Mouse (Mus musculus) embryonic facial prominence, embryonic 12.5 days (tissue): ENCODE data around the gene Elf5. TPM values are rescaled to one million over a fixed set of nuclear protein-coding genes. Genes with fewer than 3 reads are reported as not detected.

Experiments
- ATAC-seq: fragments of 200-750 bp; cut with Nextera tagmentation; 2 replicates; pipeline ENCODE4 v1.8.0; 2017; ENCODE audit not compliant: insufficient number of reproducible peaks, insufficient read depth, low FRiP score, low TSS enrichment
- H3K27ac ChIP-seq: fragments of 300-500 bp; sonication (generic); 2 replicates; pipeline ENCODE4 v1.5.1; 2016; ENCODE audit warnings: mild to moderate bottlenecking
- H3K27me3 ChIP-seq: fragments of 300-500 bp; sonication (generic); 2 replicates; pipeline ENCODE4 v1.6.1; 2016; ENCODE audit warnings: mild to moderate bottlenecking, moderate library complexity
- H3K36me3 ChIP-seq: fragments of 300-500 bp; sonication (generic); 2 replicates; pipeline ENCODE4 v1.6.1; 2016; ENCODE audit warnings: mild to moderate bottlenecking
- H3K4me1 ChIP-seq: fragments of 300-500 bp; sonication (generic); 2 replicates; pipeline ENCODE4 v1.6.1; 2016
- H3K4me2 ChIP-seq: fragments of 300-500 bp; sonication (generic); replicated peaks from 2 replicates; pipeline ENCODE4 v1.6.1; 2016; ENCODE audit warnings: mild to moderate bottlenecking, moderate library complexity
- H3K4me3 ChIP-seq: fragments of 300-500 bp; sonication (generic); 2 replicates; pipeline ENCODE4 v1.5.1; 2016; ENCODE audit warnings: mild to moderate bottlenecking
- H3K9ac ChIP-seq: fragments of 300-500 bp; sonication (generic); 2 replicates; pipeline ENCODE4 v1.6.1; 2016; ENCODE audit warnings: mild to moderate bottlenecking, moderate library complexity
- H3K9me3 ChIP-seq: fragments of 300-500 bp; sonication (generic); 2 replicates; pipeline ENCODE4 v1.6.1; 2016; ENCODE audit warnings: mild to moderate bottlenecking, moderate library complexity
- WGBS: fragments of 180-500 bp; shearing (Covaris S2); methylation state at CpG from one replicate; pipeline ENCODE4 v1.1.7; 2016; 5-methylcytosine and 5-hydroxymethylcytosine counted together
- polyA plus RNA-seq: library from polyadenylated mRNA; unstranded; fragments of >200 nt; fragmentation: Nextera tagmentation; extraction: Ambion mirVana; gene quantifications from 2 replicates; pipeline ENCODE4 v1.2.1, GENCODE M21; 2016

Gene Elf5
- polyA plus RNA-seq, 1 experiment from 2014 or later = 0.90 TPM

GRCm38 (mm10) chr2:103439071-103439622, 27.7 kb downstream of the Elf5 start:
- H3K4me2 ChIP-seq = no peak overlapping the region
- WGBS = 91% methylated on average over 11 of the region's 11 CpGs
- no peak for ATAC-seq

GRCm38 (mm10) chr2:103439710-103440109, 28.2 kb downstream of the Elf5 start:
- peak overlapping the region; percentile 42 for H3K4me2 ChIP-seq
- H3K4me1 ChIP-seq = peaks cover 3% of the 10 kb centered on the region; the same call in 1 of the 2 replicates
- H3K4me3 ChIP-seq = 0 out of 2 replicates have a peak overlapping the region, but pooled peaks have one; percentile 8
- 5% methylated on average over 12 of the region's 12 CpGs for WGBS
- no peaks in the 10 kb centered on the region for H3K36me3 ChIP-seq
- ATAC-seq = no peak
- no peak overlapping the region for H3K27ac ChIP-seq
- no peaks in the 10 kb centered on the region for H3K27me3 ChIP-seq
- no peaks in the 10 kb centered on the region for H3K9me3 ChIP-seq
- peak overlapping the region; percentile 44; the same call in 1 of the 2 replicates for H3K9ac ChIP-seq

More at GRCm38 (mm10) chr2:103439071-103439622, 27.7 kb downstream of the Elf5 start:
- Histone ChIP-seq H3K9ac (no peak overlapping the region), H3K4me1 (peaks cover 3% of the 10 kb centered on the region; the same call in 1 of the 2 replicates), H3K27me3 (no peaks in the 10 kb centered on the region), H3K27ac (no peak overlapping the region), H3K36me3 (no peaks in the 10 kb centered on the region), H3K4me3 (no peak overlapping the region), H3K9me3 (no peaks in the 10 kb centered on the region)

- H3K4me1 ChIP-seq = peaks cover 7% of the 10 kb centered on the region; the same call in 1 of the 2 replicates
- H3K9me3 ChIP-seq = no peaks in the 10 kb centered on the region
- no peak overlapping the region for H3K4me2 ChIP-seq
- H3K4me3 ChIP-seq = no peak overlapping the region
- no peaks in the 10 kb centered on the region for H3K36me3 ChIP-seq
- H3K9ac ChIP-seq = no peak overlapping the region
- H3K27ac ChIP-seq = no peak overlapping the region
- ATAC-seq = no peak
- 59% methylated on average over 6 of the region's 6 CpGs for WGBS
- no peaks in the 10 kb centered on the region for H3K27me3 ChIP-seq
Observed at GRCm38 (mm10) chr2:103445776-103446175, 34.3 kb downstream of the Elf5 start.

- 86% methylated on average over 6 of the region's 6 CpGs for WGBS
- no peaks in the 10 kb centered on the region for H3K9me3 ChIP-seq
- H3K4me3 ChIP-seq = no peak overlapping the region
- no peaks in the 10 kb centered on the region for H3K36me3 ChIP-seq
- no peak overlapping the region for H3K9ac ChIP-seq
- no peak for ATAC-seq
- no peaks in the 10 kb centered on the region for H3K27me3 ChIP-seq
- H3K4me1 ChIP-seq = peaks cover 7% of the 10 kb centered on the region; the same call in 1 of the 2 replicates
- H3K4me2 ChIP-seq = no peak overlapping the region
- H3K27ac ChIP-seq = no peak overlapping the region
Observed at GRCm38 (mm10) chr2:103446326-103446725, 34.8 kb downstream of the Elf5 start.

GRCm38 (mm10) chr2:103448947-103449560, 37.6 kb downstream of the Elf5 start:
- 0 out of 2 replicates have a peak, but pooled peaks have one; percentile 61 for ATAC-seq
- Histone ChIP-seq H3K27me3 (no peaks in the 10 kb centered on the region), H3K27ac (no peak overlapping the region), H3K4me1 (peaks cover 7% of the 10 kb centered on the region; the same call in 1 of the 2 replicates), H3K9ac (no peak overlapping the region), H3K4me2 (no peak overlapping the region), H3K36me3 (peaks cover 8% of the 10 kb centered on the region), H3K9me3 (no peaks in the 10 kb centered on the region), H3K4me3 (no peak overlapping the region)
- 54% methylated on average over 14 of the region's 14 CpGs for WGBS

- no peak overlapping the region for H3K27ac ChIP-seq
- ATAC-seq = no peak
- WGBS = 75% methylated on average over 7 of the region's 7 CpGs
- peaks cover 7% of the 10 kb centered on the region; the same call in 1 of the 2 replicates for H3K4me1 ChIP-seq
- no peak overlapping the region for H3K4me3 ChIP-seq
- H3K9ac ChIP-seq = no peak overlapping the region
- H3K9me3 ChIP-seq = no peaks in the 10 kb centered on the region
- H3K4me2 ChIP-seq = no peak overlapping the region
- H3K27me3 ChIP-seq = no peaks in the 10 kb centered on the region
- H3K36me3 ChIP-seq = peaks cover 15% of the 10 kb centered on the region
Observed at GRCm38 (mm10) chr2:103449813-103450212, 38.3 kb downstream of the Elf5 start.

GRCm38 (mm10) chr2:103450267-103450666, 38.8 kb downstream of the Elf5 start:
- Histone ChIP-seq H3K9ac (no peak overlapping the region), H3K27me3 (no peaks in the 10 kb centered on the region), H3K27ac (no peak overlapping the region), H3K36me3 (peaks cover 20% of the 10 kb centered on the region), H3K4me3 (no peak overlapping the region), H3K4me2 (no peak overlapping the region), H3K4me1 (peaks cover 7% of the 10 kb centered on the region; the same call in 1 of the 2 replicates), H3K9me3 (no peaks in the 10 kb centered on the region)
- no peak for ATAC-seq
- 86% methylated on average over 8 of the region's 8 CpGs for WGBS

- 84% methylated on average over 5 of the region's 5 CpGs for WGBS
- Histone ChIP-seq H3K36me3 (peaks cover 33% of the 10 kb centered on the region), H3K27me3 (no peaks in the 10 kb centered on the region), H3K9ac (no peak overlapping the region), H3K4me1 (peaks cover 7% of the 10 kb centered on the region; the same call in 1 of the 2 replicates), H3K9me3 (no peaks in the 10 kb centered on the region), H3K27ac (no peak overlapping the region), H3K4me2 (no peak overlapping the region), H3K4me3 (no peak overlapping the region)
- ATAC-seq = no peak
Observed at GRCm38 (mm10) chr2:103452550-103452949, 41.1 kb downstream of the Elf5 start.

- H3K27me3 ChIP-seq = no peaks in the 10 kb centered on the region
- no peaks in the 10 kb centered on the region for H3K4me1 ChIP-seq
- WGBS = 92% methylated on average over 7 of the region's 7 CpGs
- no peak for ATAC-seq
- H3K4me2 ChIP-seq = no peak overlapping the region
- H3K4me3 ChIP-seq = no peak overlapping the region
- H3K9ac ChIP-seq = no peak overlapping the region
- peaks cover 49% of the 10 kb centered on the region for H3K36me3 ChIP-seq
- H3K9me3 ChIP-seq = no peaks in the 10 kb centered on the region
- H3K27ac ChIP-seq = no peak overlapping the region
Observed at GRCm38 (mm10) chr2:103455748-103456147, 44.3 kb downstream of the Elf5 start.

- WGBS = 23% methylated on average over 10 of the region's 10 CpGs
- Histone ChIP-seq H3K9me3 (no peaks in the 10 kb centered on the region), H3K4me1 (peaks cover 6% of the 10 kb centered on the region), H3K36me3 (peaks cover 49% of the 10 kb centered on the region), H3K4me3 (no peak overlapping the region), H3K4me2 (no peak overlapping the region), H3K9ac (no peak overlapping the region), H3K27me3 (no peaks in the 10 kb centered on the region), H3K27ac (no peak overlapping the region)
- no peak for ATAC-seq
Observed at GRCm38 (mm10) chr2:103456646-103457045, 45.2 kb downstream of the Elf5 start.

- no peak for ATAC-seq
- H3K4me2 ChIP-seq = no peak overlapping the region
- H3K9ac ChIP-seq = no peak overlapping the region
- peaks cover 49% of the 10 kb centered on the region for H3K36me3 ChIP-seq
- no peak overlapping the region for H3K4me3 ChIP-seq
- H3K9me3 ChIP-seq = no peaks in the 10 kb centered on the region
- H3K27ac ChIP-seq = no peak overlapping the region
- no peaks in the 10 kb centered on the region for H3K27me3 ChIP-seq
- 90% methylated on average over 5 of the region's 5 CpGs for WGBS
- H3K4me1 ChIP-seq = peaks cover 10% of the 10 kb centered on the region
Observed at GRCm38 (mm10) chr2:103457048-103457447, 45.6 kb downstream of the Elf5 start.

GRCm38 (mm10) chr2:103457628-103458027, 46.1 kb downstream of the Elf5 start:
- no peak overlapping the region for H3K4me2 ChIP-seq
- H3K4me1 ChIP-seq = peaks cover 15% of the 10 kb centered on the region
- no peak overlapping the region for H3K9ac ChIP-seq
- H3K36me3 ChIP-seq = peaks cover 51% of the 10 kb centered on the region
- no peak overlapping the region for H3K4me3 ChIP-seq
- ATAC-seq = no peak
- H3K27me3 ChIP-seq = no peaks in the 10 kb centered on the region
- whole genome bisulfite sequencing = 91% methylated on average over 7 of the region's 7 CpGs
- no peak overlapping the region for H3K27ac ChIP-seq
- no peaks in the 10 kb centered on the region for H3K9me3 ChIP-seq
